Mouse (Mus musculus): ENCODE results near the gene Mmel1.

DNA sequence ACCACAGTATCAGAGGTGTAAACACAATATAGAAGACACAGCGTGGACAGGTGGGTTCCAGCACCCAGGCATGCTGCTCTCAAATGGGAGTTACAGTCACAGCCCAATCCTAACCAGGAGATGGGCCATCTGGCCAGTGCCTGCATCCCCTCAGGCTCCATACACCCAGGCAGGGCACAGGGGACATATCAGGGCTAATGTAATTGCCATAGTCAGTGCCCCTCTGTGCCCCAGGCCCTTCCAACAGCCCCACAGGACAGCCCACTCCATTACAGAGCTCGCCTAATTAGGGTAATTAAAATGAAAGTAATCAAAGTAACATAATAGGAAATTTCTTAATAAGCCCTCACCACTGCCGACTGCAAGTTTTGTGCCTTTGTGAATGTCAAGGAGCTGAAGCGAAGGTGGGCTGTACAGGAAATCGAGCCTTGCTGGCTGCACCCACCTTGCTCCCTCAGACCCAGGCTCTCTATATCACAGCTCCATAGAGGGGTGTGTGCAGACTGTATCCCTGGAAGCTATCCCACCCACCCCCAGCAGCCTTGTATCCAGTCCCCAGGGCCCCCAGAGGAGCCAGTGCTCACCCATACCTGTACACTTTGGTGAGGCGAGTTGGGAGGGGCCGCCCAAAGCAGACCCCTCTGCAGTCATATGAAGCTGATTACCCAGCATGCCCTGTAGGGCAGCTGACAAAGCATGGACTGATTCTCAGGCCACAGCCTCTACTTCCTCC lies 33.0 kb upstream of the Mmel1 start:
- no peak for TF ChIP-seq CTCF (IDR thresholded peaks at IDR 0.05; ENCODE audit: extremely low read depth, insufficient read length, insufficient replicate concordance, low read depth, low read length)
- TF ChIP-seq POLR2A (IDR thresholded peaks at IDR 0.05; ENCODE audit: low read depth, low read length): no peak

Data from small intestine, adult 2 months (tissue).